Mouse (Mus musculus): ENCODE measurements around the gene Map3k3.

DNA sequence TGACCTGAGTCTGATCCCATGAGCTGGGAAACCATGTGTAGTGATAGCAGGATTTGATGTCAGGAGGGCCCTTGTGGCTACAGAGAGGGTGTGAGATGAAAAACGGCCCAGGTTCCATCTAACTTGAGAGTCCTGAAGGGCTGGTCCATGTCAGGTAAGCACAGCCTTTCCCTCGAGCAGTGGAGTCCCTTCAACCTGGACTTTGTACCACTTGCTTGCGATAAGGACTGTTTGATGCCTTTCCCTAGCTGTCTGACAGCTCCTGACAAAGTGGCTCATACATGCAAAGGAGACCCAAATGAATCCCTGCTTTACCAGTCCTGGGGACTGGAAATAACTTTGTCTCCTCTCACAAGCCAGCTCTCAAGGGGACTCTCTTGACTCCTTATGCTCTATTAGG is 66.8 kb downstream of the Map3k3 start:
- no peak for TF ChIP-seq CTCF (IDR thresholded peaks at IDR 0.05; ENCODE audit: low read depth)
- no peak for TF ChIP-seq EP300 (IDR thresholded peaks at IDR 0.05; ENCODE audit: low read depth)
